Mouse (Mus musculus) adrenal gland, postnatal 10 days (tissue): ENCODE results near the gene Git2. TPM values are rescaled to one million over a fixed set of nuclear protein-coding genes. Genes with fewer than 3 reads are reported as not detected.

Experiments used
- DNase-seq: peaks from one replicate; pipeline ENCODE4 v3.0.0; 2021; ENCODE audit warnings: mixed read lengths
- total RNA-seq, 2 experiments: library from RNA; stranded (reverse); gene quantifications; 2 replicates each; pipeline ENCODE4 v1.2.3; 2021

Git2 gene
- total RNA-seq, 2 experiments from 2014 or later: 45.3 to 63.5 TPM

DNA sequence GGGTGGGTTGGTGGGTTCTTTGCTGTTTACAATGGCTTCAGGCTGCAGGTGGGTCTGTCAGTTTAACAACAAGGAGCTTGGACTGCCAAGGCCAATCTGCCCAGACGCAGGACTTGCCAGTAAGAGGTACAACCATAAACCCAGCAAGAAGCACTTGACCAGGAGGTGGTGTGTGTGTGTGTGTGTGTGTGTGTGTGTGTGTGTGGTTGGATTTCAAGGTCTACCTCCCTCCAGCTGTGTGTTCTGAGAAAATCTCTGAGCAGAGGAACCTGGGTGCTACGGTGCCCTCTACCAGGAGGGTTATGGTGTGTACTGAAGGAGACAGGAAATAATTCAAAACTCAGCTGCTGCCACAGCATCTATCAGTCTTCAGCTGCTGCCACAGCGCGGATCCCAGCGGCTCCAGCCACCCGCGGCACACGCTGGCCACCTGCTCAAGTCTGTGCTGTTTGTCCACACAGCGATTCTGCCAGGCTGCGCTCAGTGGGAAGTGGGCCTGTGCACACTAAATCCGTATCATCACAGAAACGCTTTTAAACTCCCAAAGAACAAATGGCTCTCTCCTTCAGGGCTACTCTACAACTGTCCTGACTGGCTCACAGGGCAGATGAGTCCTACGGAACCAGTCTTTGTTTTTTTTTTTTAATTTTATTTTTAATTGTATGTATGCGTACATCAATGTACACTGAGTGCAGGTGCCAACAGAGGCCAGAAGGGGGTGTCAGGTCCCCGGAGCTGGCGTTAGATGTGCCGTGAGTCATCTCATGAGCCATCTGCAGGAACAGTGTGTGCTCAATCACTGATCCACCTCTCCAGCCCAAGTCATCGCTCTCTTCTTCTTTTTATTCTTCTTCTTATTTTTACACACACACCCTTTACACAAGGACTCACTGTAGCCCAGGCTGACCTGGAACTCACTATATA lies 10.2 kb downstream of the Git2 start:
- peak; percentile 52 for DNase-seq

DNA sequence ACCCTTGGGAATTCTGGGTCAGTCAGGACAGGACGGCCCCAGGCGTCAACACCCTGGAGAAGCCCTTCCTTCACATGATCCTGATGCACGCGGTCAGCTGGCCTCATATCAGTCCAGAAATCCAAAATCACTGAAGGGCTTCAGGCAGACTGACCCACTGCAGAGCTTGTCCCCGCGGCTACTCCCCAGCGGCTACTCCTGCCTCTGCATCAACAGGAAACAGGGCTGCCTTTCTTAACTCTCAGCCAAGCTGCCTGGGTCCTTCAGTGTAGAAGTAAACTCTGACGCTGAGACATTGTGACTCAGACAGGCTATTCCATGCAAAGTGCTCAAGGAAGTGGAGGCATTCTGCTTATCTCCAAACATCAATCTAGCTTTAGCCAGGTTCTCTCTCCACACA lies 13.3 kb downstream of the Git2 start:
- DNase-seq: no peak

DNA sequence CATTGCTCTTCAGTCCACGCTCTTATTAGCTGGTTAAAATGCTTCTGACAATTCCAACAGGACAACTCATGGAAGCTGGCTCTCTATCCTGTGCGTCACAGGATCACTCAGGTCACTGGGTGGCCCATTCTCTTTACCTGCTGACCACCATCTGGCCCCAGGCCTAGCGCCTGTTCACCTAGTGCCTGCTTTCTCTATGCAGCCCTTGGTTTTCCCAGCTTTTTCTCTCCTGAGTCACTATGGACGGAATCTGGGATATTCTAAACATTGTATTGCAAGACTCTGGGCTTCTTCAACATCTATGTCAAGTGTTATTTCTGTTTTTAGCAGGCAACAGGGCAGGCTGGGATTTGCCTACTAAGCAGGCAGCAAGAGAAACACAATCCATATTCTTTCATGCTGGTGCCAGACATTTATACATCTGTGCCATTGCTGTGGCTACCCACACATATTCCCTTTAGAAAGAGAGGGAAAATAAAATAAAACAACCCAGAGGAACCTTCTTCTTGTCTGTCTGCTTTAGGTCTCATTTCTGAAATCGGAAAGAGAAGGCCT lies 15.7 kb downstream of the Git2 start:
- DNase-seq: no peak

DNA sequence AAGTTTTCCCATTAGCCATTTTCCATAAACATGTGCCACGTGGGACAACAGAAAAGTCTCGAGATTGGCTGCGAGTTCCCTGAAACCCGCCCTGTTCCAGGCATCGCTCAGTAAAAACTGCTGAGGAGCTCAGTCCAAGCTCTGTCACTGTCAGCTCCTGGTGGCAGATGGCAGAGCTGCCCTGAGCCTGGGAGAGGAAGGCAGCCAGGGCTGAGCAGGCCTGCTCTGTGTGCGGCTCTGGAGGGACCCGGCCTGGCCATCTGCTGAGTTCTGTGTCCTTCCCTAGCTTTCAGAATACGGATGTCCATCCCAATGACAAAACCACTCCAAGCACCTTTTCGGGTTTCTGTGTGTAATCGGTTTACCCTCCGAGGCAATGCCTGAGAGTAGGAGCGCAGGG lies 21.9 kb downstream of the Git2 start:
- no peak for DNase-seq

DNA sequence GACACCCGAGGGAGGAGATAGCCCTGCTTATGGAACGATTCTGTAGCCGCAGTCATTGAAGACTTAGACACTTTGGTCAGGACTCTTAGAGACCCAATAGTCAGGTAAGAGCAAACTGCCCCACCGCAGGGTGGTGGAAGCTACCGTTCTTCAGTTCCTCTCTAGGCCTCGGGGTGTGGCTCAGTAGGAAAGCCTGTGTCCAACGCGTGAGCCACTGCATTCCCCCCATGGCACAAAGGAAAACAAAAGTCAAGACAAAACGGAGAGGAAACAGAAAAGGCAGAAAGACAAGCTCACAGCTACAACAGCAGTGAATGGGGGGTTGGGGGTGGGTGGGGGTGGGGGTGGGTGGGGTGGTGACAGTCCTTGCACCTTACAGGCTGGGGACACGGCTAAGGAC lies 22.9 kb downstream of the Git2 start:
- DNase-seq: no peak

DNA sequence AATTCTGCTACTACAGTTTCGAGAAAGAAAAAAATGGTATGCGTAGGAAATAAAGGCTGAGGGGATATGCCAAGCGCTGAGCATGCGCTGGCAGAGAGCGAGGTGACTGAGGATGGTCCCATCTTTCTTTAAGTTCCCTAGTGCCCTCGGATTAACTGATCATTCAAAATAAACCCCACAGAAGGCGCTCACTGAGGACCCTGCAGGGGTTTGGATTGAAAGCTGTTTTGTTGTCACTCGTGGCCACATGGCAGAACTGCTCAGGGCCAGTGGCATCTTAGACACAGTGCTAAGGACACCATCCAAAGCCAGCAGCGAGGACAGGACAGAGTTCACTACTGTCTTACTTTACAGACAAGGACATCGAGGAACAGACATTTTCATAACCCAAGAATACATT lies 25.0 kb downstream of the Git2 start:
- no peak for DNase-seq

DNA sequence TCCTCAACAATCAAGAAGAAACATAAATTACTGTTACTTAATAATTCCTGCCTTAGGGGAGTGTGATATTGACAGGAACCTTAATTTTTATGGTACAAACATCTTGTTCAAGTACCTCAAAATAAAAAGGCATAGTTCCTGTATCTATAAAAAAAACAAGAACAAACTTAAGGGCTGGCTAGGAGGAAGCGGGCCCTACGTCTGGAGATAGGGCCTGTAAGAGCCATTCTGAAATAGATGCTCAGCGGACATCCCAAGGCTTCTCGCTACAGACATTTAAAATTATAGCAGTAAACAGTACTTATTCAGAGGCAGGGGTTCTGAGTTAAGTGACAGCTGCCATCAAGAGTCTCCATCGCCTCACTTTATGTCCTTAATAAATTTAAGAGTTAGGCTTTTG lies 27.8 kb downstream of the Git2 start:
- no peak for DNase-seq

DNA sequence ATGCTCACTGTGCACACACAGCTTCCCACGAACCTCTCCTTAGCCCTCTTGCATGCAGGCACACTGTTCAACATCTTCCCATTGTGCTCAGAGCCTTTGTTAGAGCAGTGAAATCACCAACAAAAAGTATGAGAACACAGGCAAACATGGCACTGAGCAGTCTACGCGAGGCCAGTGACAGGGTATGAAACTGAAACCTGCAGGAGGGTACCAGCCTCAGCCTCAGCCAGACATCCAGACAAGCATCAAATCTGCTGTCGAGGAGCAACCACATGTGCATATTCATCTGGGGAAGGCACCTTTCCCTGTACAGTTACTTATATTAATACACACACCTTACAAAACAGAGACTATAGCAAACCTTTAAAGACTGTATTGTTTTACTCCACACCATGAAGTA lies 28.4 kb downstream of the Git2 start:
- no peak for DNase-seq

DNA sequence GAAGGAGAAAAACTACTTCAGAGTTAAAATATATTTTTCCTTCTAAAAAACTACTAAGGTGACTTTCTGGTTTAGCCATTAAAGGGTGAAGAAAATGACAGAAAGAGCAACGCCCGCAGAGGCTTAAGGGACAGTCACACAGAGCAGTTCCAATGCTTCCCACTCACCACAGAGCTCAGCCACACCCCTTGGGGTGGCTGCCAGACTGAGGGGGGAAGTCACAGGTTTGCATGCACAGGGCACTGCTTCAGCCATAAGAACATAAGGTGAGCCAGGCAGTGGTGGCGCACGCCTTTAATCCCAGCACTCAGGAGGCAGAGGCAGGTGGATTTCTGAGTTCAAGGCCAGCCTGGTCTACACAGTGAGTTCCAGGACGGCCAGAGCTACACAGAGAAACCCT lies 29.7 kb downstream of the Git2 start:
- no peak for DNase-seq

DNA sequence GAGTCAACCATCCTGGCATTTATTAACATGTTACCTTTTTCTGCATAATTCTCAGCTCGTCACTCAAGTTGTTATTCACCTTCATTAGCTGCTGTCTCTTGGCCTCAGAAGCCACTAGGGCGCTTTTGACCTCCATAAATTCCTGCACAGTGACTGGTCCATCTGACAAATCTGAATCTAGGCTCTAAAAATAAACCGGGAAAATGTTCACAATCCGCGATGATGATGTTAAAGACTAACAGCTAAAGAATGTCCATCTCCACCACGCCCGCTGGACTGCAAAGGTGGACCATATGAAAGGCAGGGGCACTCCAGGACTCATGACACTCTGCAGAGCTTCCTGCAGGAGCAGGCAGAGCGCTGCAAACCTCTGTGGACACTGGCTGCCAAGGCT lies 31.6 kb downstream of the Git2 start:
- DNase-seq: no peak

DNA sequence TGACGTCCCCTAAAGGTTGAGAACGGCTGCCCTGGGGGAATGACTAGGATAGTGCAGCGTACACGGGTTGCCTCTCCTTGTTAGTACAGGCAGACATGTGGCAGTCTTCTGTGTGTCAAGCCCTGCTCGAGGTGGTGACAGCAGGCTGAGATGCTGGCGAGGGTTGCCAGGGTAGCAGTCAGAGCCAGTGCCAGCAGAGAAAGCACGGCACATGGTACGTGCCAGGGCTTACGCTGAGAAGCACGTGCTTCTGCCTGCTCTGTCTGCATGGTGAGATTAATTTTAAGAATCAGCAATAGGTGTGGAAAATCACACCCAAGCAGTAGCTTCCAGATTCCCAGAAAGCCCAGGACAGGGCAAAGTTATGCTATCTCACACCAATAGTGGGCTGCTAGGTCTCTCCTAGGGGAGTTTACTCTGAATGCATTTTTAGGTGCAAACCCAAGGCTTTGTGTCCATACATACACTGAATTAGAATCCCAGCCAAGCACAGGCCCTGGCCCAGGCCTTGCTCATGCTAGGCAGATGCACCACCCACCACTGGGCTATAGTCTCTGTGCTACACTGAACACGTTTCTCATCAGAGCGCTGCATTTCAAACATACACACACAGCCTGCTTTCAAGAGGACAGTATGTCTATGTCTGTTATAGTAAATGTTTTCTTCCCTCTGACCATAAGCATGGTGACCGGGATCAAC lies 32.2 kb downstream of the Git2 start:
- DNase-seq: no peak

DNA sequence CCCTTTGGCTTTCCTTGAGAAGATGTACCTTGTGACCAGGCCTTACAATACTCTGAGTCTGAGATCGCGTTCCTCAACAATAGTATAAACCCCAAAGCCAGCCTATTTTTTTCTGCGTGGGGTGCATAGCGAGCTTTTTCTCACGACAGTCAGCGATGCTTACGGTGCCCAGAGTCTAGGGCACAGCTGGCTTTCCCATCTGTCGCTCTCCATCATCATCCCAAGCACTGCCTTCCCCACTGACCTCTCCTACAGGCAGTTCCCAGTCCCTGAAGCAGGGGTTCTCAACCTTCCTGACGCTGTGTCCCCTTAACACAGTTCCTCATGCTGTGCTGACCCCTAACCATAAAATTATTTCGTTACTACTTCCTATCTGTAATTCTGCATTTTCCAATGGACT lies 32.7 kb downstream of the Git2 start:
- no peak for DNase-seq

DNA sequence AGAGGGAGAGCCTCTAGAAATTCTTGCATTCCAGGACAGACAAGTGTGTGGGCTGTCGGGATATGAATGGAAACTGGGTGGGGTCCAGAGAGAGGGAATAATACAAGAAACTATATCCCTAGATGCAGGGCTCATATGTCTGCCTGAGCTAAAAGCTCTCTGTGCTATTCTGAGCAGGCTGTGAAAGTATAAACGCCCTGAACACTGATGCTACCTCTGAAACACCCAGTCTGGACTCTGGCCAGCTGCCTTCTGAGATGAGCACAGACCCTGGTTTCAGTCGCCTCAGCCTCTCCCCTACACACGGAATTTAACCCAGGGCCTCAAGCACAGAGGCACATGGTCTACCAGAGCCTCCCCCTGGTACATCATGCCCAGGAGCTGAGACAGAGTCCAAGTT lies 34.7 kb downstream of the Git2 start:
- no peak for DNase-seq

DNA sequence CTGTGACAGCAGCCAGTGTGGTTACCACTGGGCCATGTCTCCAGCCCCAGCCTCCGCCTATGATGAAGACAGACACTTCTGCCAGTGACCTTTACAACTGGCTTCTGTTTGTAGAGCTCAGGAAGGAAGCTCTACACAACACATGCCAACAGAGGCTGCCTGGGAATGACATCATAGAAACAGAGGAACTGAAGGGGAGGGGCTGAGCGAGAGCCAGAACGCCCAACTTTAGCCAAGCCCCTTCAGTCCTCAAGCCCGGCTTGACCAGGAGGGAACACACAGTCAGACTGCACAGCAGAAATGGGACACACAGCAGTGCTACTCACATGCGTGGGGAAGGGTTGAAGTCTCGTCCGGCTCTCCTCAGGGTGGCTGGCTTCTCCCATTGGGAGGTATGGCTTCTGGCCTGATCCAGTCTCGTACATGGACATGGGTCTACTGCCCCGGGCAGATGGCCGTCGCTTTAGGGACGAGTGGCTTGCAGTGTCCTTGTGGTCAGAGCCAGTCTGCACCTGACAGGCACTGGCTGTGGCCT lies 36.5 kb downstream of the Git2 start:
- peak; percentile 64 for DNase-seq

DNA sequence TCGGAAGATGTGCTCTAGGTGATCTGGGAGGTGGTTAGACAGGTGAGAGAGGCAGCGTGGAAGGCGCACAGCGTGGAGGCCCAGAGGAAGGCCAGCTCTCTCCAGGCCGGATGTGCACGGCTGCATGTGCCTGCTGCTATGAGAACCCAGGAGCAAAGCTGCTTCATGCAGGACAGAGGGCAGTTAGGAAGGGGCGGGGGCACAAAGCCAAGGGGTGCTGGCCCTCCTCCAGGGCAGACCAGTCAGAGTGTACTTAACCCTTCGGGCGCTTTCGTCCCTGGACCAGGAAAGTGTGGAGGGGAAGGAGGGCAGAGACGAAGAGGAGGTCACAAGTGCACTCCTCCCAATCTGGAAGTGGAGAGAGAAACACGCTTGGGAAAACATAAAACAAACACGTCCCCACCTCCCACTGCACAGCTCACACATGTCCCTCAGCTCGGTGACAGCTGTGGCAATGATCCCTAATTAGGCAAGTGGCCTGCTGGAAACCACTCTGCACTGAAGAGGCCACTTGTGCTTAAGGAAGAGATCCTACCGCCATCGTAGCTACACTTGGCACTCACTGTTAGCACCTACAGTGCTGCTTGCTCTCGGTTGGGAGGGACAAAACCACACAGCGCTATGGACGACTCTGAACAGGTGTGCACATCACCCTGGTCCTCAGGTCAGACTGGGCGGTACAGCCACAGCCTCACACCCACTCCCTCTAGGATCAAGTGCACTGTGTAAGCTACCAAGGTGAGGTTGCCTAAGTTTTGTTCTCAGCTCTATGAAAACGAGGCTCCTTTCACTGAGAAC lies 38.0 kb downstream of the Git2 start:
- DNase-seq: peak; percentile 69

DNA sequence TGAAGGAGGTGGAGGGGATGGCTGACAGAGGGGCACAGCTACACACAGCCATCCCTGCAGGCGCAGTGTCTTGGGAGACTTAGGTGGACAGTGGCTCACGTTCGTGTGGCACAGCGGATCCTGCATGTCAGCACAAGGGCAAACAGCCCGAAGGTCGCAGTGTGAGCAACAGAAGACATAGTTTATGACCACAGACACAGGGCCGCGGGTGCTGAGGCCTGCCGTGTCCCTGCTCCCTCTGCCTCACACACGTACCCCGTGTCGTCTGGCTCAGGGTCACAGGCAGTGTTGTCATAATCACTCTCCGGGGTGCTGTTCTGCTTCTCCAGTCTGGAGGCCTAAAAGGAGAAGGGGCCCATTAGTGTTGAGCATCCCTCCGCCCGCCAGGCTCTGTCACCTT lies 41.7 kb downstream of the Git2 start:
- DNase-seq: peak; percentile 69

DNA sequence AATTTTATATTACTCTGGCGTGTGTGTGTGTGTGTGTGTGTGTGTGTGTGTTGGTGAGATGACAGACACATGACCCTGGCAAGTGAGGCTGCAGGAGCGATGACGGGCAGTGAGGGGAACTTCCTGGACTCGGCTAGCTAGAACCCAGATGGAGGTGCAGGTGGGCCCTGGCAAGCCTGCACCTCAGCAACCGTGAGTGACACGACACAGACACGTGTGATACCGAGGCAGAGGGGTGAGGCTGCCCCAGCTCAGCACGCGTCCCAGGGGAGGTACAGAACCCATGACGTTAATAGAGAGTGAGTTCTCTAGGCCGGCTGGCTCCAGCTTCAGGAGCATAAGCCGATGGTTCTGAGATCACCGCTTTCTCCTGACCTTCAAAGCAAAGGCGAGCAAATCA lies 43.3 kb downstream of the Git2 start:
- no peak for DNase-seq

DNA sequence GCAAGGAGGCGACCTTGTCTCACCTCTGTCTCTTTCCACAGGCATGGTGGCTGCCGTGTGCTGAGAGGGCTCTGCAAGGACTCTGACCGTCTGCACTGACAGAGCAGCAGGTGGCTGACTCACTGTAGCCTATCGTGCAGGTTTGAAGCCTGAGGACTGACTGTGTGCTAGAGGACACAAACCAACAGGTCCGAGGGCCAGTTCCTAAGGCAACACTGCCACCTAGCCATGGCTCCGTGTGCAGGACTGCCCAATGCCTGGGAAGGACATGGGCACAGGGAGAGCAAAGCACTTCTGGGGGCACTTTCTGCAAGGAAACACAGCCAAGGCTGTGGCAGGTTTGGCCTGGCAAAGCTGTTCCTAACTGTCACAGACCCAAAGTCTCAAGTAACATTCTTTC lies 43.8 kb downstream of the Git2 start:
- no peak for DNase-seq

DNA sequence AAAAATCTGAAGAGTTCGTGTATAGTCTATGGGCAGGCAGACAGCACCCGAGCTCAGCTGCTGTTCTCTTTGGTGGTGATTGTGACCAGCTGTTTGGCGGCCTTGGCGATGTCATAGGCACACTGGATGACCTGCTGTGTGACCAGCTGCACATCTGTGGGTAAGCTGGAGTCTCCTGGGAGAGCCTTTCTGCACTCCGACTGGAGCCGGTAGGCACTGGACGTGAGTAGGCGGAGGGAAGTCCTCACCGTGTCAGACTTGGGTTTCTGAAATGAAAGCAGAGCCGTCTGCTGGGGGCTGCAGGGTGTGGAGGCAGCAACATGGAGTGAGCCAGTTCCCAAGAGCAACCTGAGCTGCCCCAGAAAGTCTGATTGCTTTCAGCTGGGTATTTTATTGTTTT lies 45.2 kb downstream of the Git2 start:
- no peak for DNase-seq

DNA sequence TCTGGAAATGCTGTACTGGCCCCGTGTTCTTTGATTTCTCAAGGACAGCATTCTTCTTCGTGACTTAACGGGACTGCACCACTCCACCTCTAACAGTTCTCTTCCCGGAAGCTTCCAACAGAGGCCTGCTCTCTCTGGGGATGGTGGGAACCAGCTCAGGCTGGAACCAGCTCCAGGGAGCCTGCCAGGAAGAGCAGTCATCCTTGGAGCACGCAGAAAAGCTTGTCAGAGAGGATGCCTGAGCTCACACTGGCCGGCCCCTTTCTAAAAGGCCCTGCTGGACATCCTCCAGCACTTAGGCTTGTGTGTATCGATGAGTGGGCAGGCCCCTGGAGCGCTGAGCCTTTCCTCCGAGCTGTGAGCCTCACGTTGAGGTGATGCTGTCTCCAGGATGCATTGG lies 47.2 kb downstream of the Git2 start:
- DNase-seq: peak; percentile 64

DNA sequence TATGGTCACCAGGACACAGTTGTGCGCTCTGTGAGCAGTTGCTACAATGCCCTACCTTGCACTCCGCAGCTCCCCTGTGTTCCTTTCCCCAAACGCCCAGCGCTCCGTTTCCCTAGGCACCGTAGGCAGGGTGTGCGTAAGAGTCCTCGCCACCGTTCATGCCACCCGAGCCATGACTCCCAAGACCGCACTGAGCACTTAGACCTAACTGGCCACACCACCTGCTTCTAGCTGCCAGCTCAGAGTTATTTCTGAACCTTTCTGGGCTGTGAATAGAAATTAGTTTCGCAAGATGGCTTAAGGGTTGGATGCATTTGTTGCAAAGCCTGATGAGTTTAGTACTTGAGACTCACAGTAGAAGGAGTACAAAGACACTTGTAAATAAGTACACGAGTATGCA lies 52.5 kb downstream of the Git2 start:
- DNase-seq: peak; percentile 55

DNA sequence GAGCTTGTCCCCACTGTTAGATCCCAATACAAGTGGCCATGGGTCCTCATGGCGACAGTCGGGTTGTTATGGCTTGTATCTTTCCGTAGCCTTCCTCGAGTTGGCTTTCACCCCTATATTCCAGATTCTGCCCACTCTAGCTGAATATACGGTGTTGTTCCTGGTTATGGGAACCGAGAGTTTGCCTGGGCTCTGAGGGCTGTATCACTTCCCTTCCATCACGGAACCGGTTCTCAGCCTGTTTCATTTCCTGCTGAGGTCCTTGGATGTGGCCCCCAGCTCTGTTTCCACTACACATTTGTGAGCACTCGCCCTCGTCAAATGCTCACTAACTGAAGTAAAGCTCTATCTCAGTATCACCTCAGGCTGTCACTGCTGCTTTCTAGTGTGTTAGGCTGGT lies 53.3 kb downstream of the Git2 start:
- DNase-seq: no peak
